Mouse (Mus musculus): ENCODE data around the gene Fuca2. TPM values are rescaled to one million over a fixed set of nuclear protein-coding genes. Genes with fewer than 3 reads are reported as not detected.

Gene Fuca2
- polyA plus RNA-seq, 2 experiments from 2014 or later, result 52.6 to 57.9 TPM

DNA sequence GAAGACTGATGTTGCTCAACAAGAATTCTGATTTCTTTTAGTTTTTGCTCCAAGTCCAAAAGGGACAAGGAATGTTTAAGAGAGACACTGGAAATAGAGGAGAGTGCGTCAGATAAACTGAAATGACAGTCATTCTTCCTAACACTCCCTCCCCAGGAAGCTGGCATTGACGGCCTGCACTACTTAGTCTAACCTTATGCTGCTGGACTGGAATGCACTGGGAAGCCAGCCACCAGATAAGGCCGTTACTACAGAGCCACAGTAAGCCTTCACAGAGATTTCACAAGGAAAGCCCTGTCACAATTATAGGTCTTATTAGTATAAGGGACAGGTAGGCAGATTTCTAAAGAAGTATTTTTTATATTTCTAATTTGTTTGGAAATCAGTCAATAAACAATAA, 35.4 kb downstream of the Fuca2 start:
- ATAC-seq, result no peak

DNA sequence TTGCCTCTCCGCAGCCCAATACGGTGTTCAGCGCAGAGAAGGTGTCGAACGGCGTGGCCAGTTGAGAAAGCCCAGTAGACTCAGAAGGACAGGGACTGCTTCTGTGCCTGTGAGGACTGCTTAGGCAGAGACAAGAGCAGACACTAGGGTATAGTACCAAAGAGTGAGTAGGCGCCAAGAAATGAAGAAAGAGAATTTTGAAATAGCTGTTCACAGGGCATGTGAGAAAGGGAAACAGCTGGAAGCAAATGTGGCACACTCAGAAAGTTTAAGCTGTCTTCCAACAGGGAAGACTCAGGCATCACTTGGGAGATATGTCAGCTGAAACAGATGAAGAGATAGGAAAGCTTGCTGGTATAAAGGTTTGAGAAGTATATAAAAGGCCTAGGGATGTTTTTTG, 37.4 kb downstream of the Fuca2 start:
- no peak for ATAC-seq

GRCm38 (mm10) chr10:13539769-13540333, 40.5 kb downstream of the Fuca2 start:
- ATAC-seq, result no peak

DNA sequence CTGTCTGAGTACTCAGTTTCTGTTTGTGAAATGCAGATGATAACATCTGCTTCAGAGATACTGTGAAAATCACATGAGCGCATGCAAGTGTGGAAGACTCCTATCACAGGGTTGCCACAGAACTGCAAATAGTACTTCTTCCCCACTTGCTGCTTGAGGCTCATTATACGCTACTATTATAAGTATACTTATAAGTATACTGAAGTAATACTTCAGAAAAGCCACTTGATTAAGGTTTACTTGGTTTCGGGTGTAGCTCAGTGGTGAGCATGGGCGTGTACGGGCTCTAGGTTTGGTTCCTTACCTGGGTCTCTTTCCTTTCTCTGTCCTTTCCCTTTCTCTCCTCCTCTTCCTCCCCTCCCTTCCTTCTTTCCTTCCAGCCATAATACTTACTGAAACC, 42.4 kb downstream of the Fuca2 start:
- ATAC-seq, result no peak

DNA sequence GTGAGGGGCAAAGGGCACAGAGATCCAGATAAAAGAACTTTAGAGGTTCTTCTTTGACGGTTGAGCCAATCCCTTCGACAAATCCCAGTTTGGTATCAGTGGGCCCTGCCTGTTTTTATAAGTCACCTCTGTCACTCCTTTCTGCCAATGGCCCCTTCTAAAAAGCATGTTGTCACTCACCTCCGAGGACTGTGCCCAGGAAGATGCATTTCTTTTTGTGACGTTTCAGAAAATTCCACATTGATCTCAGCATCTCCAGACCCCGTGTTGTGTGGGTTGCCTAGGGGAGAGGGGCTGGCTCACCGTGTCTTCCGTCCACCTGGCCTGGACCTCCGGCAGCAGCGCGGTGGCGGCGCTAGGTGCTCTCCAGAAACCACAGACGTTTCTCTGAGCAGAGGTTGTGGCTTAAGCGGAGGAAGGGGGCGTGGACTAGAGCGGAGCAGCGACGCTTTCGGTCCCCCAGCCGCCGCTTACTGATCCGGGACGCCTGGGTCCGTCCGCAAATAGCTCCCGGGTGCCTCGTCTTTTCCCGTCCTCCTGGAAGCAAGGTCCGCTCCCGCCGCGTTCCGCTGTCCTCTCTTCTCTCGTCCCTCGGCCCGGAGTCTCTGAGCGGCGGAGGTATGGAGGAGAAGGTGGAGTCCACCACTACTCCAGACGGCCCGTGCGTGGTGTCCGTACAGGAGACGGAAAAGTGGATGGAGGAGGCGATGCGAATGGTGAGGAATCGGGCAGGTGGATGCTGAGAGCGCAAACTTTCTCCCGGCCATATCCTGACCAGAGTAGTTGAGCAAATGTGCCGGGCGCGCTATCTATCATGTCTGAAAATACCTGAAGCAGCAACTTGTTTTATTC, 53.5 kb downstream of the Fuca2 start, which contains the start of the genes Adat2 and Pex3:
Gene Adat2 (plus strand): TSS at position 249 of the 852 bp plus-strand sequence.
Gene Pex3 (minus strand): TSS at position 497 of the 852 bp plus-strand sequence.
- peak; percentile 96 for ATAC-seq

- ATAC-seq, result no peak
These were observed 54.2 kb downstream of the Fuca2 start for GRCm38 (mm10) chr10:13553498-13553985.

GRCm38 (mm10) chr10:13554316-13554715, 55.0 kb downstream of the Fuca2 start:
- ATAC-seq, result no peak

- no peak for ATAC-seq
These were observed 60.8 kb downstream of the Fuca2 start for GRCm38 (mm10) chr10:13560014-13560674.

DNA sequence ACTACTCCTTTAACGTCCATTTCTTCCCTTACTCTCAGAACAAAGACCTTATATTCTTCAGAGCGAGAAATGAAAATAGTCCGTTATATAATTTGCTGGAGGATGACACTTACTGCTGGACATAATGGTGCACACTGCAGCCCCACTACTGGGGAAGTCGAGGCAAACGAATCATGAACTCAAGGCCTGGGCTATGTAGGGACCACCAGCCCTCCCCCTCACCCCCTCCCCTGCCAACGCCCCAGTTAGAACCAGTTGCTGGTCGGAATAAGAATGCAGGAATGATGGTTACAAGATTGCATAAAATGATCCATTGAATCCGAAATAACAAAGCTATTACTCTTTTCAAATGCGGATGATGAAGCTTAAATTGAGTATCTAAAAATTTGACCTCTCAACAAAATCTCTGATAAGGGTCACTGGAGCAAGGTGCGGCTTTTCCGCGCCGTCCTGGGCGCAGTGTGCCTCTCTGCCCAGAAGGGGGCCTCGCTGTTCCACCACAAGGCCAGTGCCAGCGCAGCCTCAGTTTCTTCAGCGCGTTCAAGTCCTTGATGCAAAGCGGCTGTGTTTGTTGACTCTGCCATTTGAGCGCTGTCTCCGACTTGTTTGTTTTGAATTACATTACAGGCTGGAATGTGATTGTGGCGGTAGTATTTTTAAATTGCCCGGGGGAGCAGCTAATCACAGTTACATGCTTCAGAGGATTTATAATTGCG, 65.2 kb downstream of the Fuca2 start:
- ATAC-seq, result peak; percentile 61

DNA sequence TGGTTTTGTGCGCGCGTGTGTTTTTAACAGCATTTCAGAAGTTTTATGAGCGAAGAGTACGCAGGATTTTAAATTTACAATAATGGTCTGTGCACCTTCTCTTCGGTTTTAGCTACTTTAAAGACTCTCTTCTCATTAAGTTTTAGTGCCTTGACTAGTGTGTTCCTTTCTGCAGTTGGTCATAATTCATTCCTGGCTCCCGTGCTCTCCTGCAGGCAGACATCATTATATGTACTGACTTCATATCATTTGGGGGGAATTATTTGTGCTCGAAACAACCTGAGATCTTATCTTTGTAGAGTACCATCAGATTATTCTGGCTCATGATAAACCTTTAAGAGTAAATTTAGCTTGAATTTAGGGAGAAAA, 65.7 kb downstream of the Fuca2 start:
- ATAC-seq, result no peak

DNA sequence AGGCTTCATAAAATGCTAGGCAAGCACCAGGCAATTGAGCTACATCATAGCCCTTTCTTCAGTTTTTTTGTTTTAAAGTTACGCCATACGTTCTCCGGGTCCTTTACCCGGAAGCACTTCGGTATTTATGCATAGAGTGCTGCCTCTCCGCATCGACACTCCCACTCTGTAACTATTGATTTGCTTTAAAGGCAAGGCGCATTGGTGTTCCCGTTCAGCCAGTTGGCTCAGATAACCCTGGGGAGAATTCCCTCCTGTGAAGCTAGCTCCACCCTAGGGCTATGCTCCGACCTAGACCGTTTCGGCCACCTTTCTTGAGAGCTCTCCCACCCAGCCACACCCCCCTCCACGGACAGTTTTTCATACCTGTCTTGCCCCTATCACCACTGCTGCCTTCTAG, 67.1 kb downstream of the Fuca2 start:
- ATAC-seq, result no peak

Other genes with a start within 250 kb of the Fuca2 start
- 1 to 10 TPM; 1.7 to 3.1 TPM for gene Phactr2, start 25.1 kb upstream of the Fuca2 start, polyA plus RNA-seq (2017; shearing (Covaris generic))
- gene Adat2, start 53.4 kb downstream of the Fuca2 start, polyA plus RNA-seq (2017; shearing (Covaris generic)), result 1 to 10 TPM; 4.6 to 6.1 TPM
- 10 to 100 TPM; 28.7 to 32.0 TPM for gene Pex3, start 53.6 kb downstream of the Fuca2 start, polyA plus RNA-seq (2017; shearing (Covaris generic))